Mouse (Mus musculus) embryonic facial prominence, embryonic 12.5 days (tissue): ENCODE results near the gene Srcin1. TPM values are rescaled to one million over a fixed set of nuclear protein-coding genes. Genes with fewer than 3 reads are reported as not detected.

Experiments used
- ATAC-seq: fragments of 200-750 bp; cut with Nextera tagmentation; 2 replicates; pipeline ENCODE4 v1.8.0; 2017; ENCODE audit not compliant: insufficient number of reproducible peaks, insufficient read depth, low FRiP score, low TSS enrichment
- H3K27ac ChIP-seq: fragments of 300-500 bp; sonication (generic); 2 replicates; pipeline ENCODE4 v1.5.1; 2016; ENCODE audit warnings: mild to moderate bottlenecking
- H3K27me3 ChIP-seq: fragments of 300-500 bp; sonication (generic); 2 replicates; pipeline ENCODE4 v1.6.1; 2016; ENCODE audit warnings: mild to moderate bottlenecking, moderate library complexity
- H3K36me3 ChIP-seq: fragments of 300-500 bp; sonication (generic); 2 replicates; pipeline ENCODE4 v1.6.1; 2016; ENCODE audit warnings: mild to moderate bottlenecking
- H3K4me1 ChIP-seq: fragments of 300-500 bp; sonication (generic); 2 replicates; pipeline ENCODE4 v1.6.1; 2016
- H3K4me2 ChIP-seq: fragments of 300-500 bp; sonication (generic); replicated peaks from 2 replicates; pipeline ENCODE4 v1.6.1; 2016; ENCODE audit warnings: mild to moderate bottlenecking, moderate library complexity
- H3K4me3 ChIP-seq: fragments of 300-500 bp; sonication (generic); 2 replicates; pipeline ENCODE4 v1.5.1; 2016; ENCODE audit warnings: mild to moderate bottlenecking
- H3K9ac ChIP-seq: fragments of 300-500 bp; sonication (generic); 2 replicates; pipeline ENCODE4 v1.6.1; 2016; ENCODE audit warnings: mild to moderate bottlenecking, moderate library complexity
- H3K9me3 ChIP-seq: fragments of 300-500 bp; sonication (generic); 2 replicates; pipeline ENCODE4 v1.6.1; 2016; ENCODE audit warnings: mild to moderate bottlenecking, moderate library complexity
- WGBS: fragments of 180-500 bp; shearing (Covaris S2); methylation state at CpG from one replicate; pipeline ENCODE4 v1.1.7; 2016; 5-methylcytosine and 5-hydroxymethylcytosine counted together
- polyA plus RNA-seq: library from polyadenylated mRNA; unstranded; fragments of >200 nt; fragmentation: Nextera tagmentation; extraction: Ambion mirVana; gene quantifications from 2 replicates; pipeline ENCODE4 v1.2.1, GENCODE M21; 2016

The Srcin1 gene
- polyA plus RNA-seq, 1 experiment from 2014 or later: 1.00 TPM

- H3K27me3 ChIP-seq: no peaks in the 10 kb centered on the region
- H3K36me3 ChIP-seq: peaks cover 81% of the 10 kb centered on the region
- H3K9ac ChIP-seq: no peak overlapping the region
- WGBS: 92% methylated on average over 7 of the region's 7 CpGs
- no peak for ATAC-seq
- no peak overlapping the region for H3K4me3 ChIP-seq
- 0 out of 2 replicates have a peak, but pooled peaks cover 3% of the 10 kb centered on the region for H3K4me1 ChIP-seq
- no peak overlapping the region for H3K4me2 ChIP-seq
- H3K9me3 ChIP-seq: no peaks in the 10 kb centered on the region
- no peak overlapping the region for H3K27ac ChIP-seq
Measured at GRCm38 (mm10) chr11:97469828-97470227, 106.2 kb downstream of the Srcin1 start.

- Histone ChIP-seq H3K4me2 (no peak overlapping the region), H3K9me3 (no peaks in the 10 kb centered on the region), H3K27ac (no peak overlapping the region), H3K9ac (no peak overlapping the region), H3K4me1 (0 out of 2 replicates have a peak, but pooled peaks cover 4% of the 10 kb centered on the region), H3K4me3 (no peak overlapping the region), H3K27me3 (no peaks in the 10 kb centered on the region), H3K36me3 (peaks cover 86% of the 10 kb centered on the region)
- WGBS: 48% methylated on average over 14 of the region's 14 CpGs
- peak; percentile 54; the same call in 1 of the 2 replicates for ATAC-seq
Measured at GRCm38 (mm10) chr11:97468639-97469287, 107.2 kb downstream of the Srcin1 start.

- Histone ChIP-seq H3K4me2 (no peak overlapping the region), H3K9me3 (no peaks in the 10 kb centered on the region), H3K36me3 (peaks cover 86% of the 10 kb centered on the region), H3K4me1 (0 out of 2 replicates have a peak, but pooled peaks cover 4% of the 10 kb centered on the region), H3K27ac (no peak overlapping the region), H3K4me3 (no peak overlapping the region), H3K9ac (no peak overlapping the region), H3K27me3 (0 out of 2 replicates have a peak, but pooled peaks cover 3% of the 10 kb centered on the region)
- ATAC-seq: no peak
- WGBS: 83% methylated on average over 10 of the region's 10 CpGs
Measured at GRCm38 (mm10) chr11:97466444-97467160, 109.4 kb downstream of the Srcin1 start.

- 0 out of 2 replicates have a peak, but pooled peaks cover 3% of the 10 kb centered on the region for H3K27me3 ChIP-seq
- H3K36me3 ChIP-seq: peaks cover 87% of the 10 kb centered on the region
- no peak overlapping the region for H3K4me3 ChIP-seq
- H3K9ac ChIP-seq: no peak overlapping the region
- WGBS: 90% methylated on average over 12 of the region's 12 CpGs
- H3K27ac ChIP-seq: no peak overlapping the region
- ATAC-seq: no peak
- H3K4me1 ChIP-seq: 0 out of 2 replicates have a peak, but pooled peaks cover 4% of the 10 kb centered on the region
- no peak overlapping the region for H3K4me2 ChIP-seq
- no peaks in the 10 kb centered on the region for H3K9me3 ChIP-seq
Measured at GRCm38 (mm10) chr11:97465957-97466356, 110.0 kb downstream of the Srcin1 start.

GRCm38 (mm10) chr11:97463991-97464390 lies 112.0 kb downstream of the Srcin1 start:
- no peak overlapping the region for H3K9ac ChIP-seq
- no peak overlapping the region for H3K4me3 ChIP-seq
- H3K36me3 ChIP-seq: peaks cover 84% of the 10 kb centered on the region
- no peak for ATAC-seq
- H3K4me1 ChIP-seq: 0 out of 2 replicates have a peak, but pooled peaks cover 4% of the 10 kb centered on the region
- WGBS: 81% methylated on average over 4 of the region's 4 CpGs
- 0 out of 2 replicates have a peak, but pooled peaks cover 3% of the 10 kb centered on the region for H3K27me3 ChIP-seq
- no peak overlapping the region for H3K4me2 ChIP-seq
- no peaks in the 10 kb centered on the region for H3K9me3 ChIP-seq
- H3K27ac ChIP-seq: no peak overlapping the region

GRCm38 (mm10) chr11:97463166-97463565 lies 112.8 kb downstream of the Srcin1 start:
- H3K36me3 ChIP-seq: peaks cover 87% of the 10 kb centered on the region
- WGBS: 44% methylated on average over 33 of the region's 33 CpGs

GRCm38 (mm10) chr11:97462538-97462937 lies 113.4 kb downstream of the Srcin1 start:
- peaks cover 89% of the 10 kb centered on the region for H3K36me3 ChIP-seq
- H3K27ac ChIP-seq: no peak overlapping the region
- H3K4me3 ChIP-seq: no peak overlapping the region
- H3K4me1 ChIP-seq: 0 out of 2 replicates have a peak, but pooled peaks cover 4% of the 10 kb centered on the region
- no peak for ATAC-seq
- WGBS: 86% methylated on average over 6 of the region's 6 CpGs
- 0 out of 2 replicates have a peak, but pooled peaks cover 3% of the 10 kb centered on the region for H3K27me3 ChIP-seq
- H3K9ac ChIP-seq: no peak overlapping the region
- H3K9me3 ChIP-seq: no peaks in the 10 kb centered on the region
- no peak overlapping the region for H3K4me2 ChIP-seq

More at GRCm38 (mm10) chr11:97463166-97463565, 112.8 kb downstream of the Srcin1 start:
- 0 out of 2 replicates have a peak, but pooled peaks cover 3% of the 10 kb centered on the region for H3K27me3 ChIP-seq
- H3K27ac ChIP-seq: no peak overlapping the region
- H3K4me1 ChIP-seq: 0 out of 2 replicates have a peak, but pooled peaks cover 4% of the 10 kb centered on the region
- no peak overlapping the region for H3K9ac ChIP-seq
- no peak overlapping the region for H3K4me3 ChIP-seq
- no peak overlapping the region for H3K4me2 ChIP-seq
- ATAC-seq: no peak
- no peaks in the 10 kb centered on the region for H3K9me3 ChIP-seq

- ATAC-seq: no peak
- Histone ChIP-seq H3K4me1 (0 out of 2 replicates have a peak, but pooled peaks cover 4% of the 10 kb centered on the region), H3K27ac (no peak overlapping the region), H3K4me2 (no peak overlapping the region), H3K9me3 (no peaks in the 10 kb centered on the region), H3K9ac (no peak overlapping the region), H3K4me3 (no peak overlapping the region), H3K36me3 (peaks cover 88% of the 10 kb centered on the region), H3K27me3 (0 out of 2 replicates have a peak, but pooled peaks cover 3% of the 10 kb centered on the region)
- 96% methylated on average over 3 of the region's 3 CpGs for WGBS
Measured at GRCm38 (mm10) chr11:97461307-97461820, 114.6 kb downstream of the Srcin1 start.

Other genes starting within 250 kb of the Srcin1 start
- gene Gpr179, start 224.1 kb downstream of the Srcin1 start, polyA plus RNA-seq: 0.15 TPM in 2 replicates
- 5.5 and 6.1 TPM in 2 replicates for gene Socs7, start 213.6 kb downstream of the Srcin1 start, polyA plus RNA-seq
- 8.5 and 10.1 TPM in 2 replicates for gene Arhgap23, start 160.7 kb downstream of the Srcin1 start, polyA plus RNA-seq
- 1.1 and 1.4 TPM in 2 replicates for gene 4933428G20Rik, start 75.8 kb downstream of the Srcin1 start, polyA plus RNA-seq
- 15.3 and 16.4 TPM in 2 replicates for gene Epop, start 53.5 kb upstream of the Srcin1 start, polyA plus RNA-seq
- gene Mllt6, start 87.2 kb upstream of the Srcin1 start, polyA plus RNA-seq: 3.2 and 3.4 TPM in 2 replicates
- 11.6 and 13.7 TPM in 2 replicates for gene Cisd3, start 109.6 kb upstream of the Srcin1 start, polyA plus RNA-seq
- gene Pcgf2, start 124.3 kb upstream of the Srcin1 start, polyA plus RNA-seq: 20.6 and 21.6 TPM in 2 replicates
- 447 and 479 TPM in 2 replicates for gene Psmb3, start 127.2 kb upstream of the Srcin1 start, polyA plus RNA-seq
- gene Pip4k2b, start 168.5 kb upstream of the Srcin1 start, polyA plus RNA-seq: 2.6 and 3.0 TPM in 2 replicates
- 23.1 and 24.8 TPM in 2 replicates for gene Cwc25, start 190.4 kb upstream of the Srcin1 start, polyA plus RNA-seq
- gene 1700001P01Rik, start 199.7 kb upstream of the Srcin1 start, polyA plus RNA-seq: 0.39 TPM in 1 of 2 replicates, not detected in the other
- gene Rpl23, start 206.3 kb upstream of the Srcin1 start, polyA plus RNA-seq: 474 and 481 TPM in 2 replicates
- 117 and 125 TPM in 2 replicates for gene Lasp1, start 222.8 kb upstream of the Srcin1 start, polyA plus RNA-seq